Mouse (Mus musculus) MEL (cell line): Measurements from ENCODE around the gene Bnip2. TPM values are rescaled to one million over a fixed set of nuclear protein-coding genes. Genes with fewer than 3 reads are reported as not detected.

Experiments used
- DNase-seq: peaks from one replicate; pipeline ENCODE4 v3.0.0; 2011; ENCODE audit warnings: low read depth, low spot score
- H3K27ac ChIP-seq: 2 replicates; pipeline ENCODE4 v1.5.1; 2012; ENCODE audit warnings: low read depth, mild to moderate bottlenecking, control low read depth, low read length, moderate library complexity; ENCODE audit not compliant: control insufficient read depth
- H3K27me3 ChIP-seq, 2 experiments: fragments of 150-350 bp in 1 of 2; sonication (generic) in 1 of 2; 2 replicates each; pipeline ENCODE4 v1.6.1; 2012; ENCODE audit warnings: low read length in 2 of 2, mild to moderate bottlenecking in 2 of 2, improper control_type of control experiment in 1 of 2, moderate library complexity in 1 of 2; ENCODE audit not compliant: insufficient read depth in 2 of 2, control insufficient read depth in 1 of 2
- H3K36me3 ChIP-seq, 2 experiments: 2 replicates each; pipeline ENCODE4 v1.6.1; 2012 to 2014; ENCODE audit warnings: low read length in 2 of 2, improper control_type of control experiment in 1 of 2, inconsistent platforms in 1 of 2, mild to moderate bottlenecking in 1 of 2; ENCODE audit not compliant: insufficient read depth in 2 of 2, control insufficient read depth in 1 of 2
- H3K4me1 ChIP-seq, 2 experiments: fragments of 150-350 bp in 1 of 2; sonication (generic) in 1 of 2; 2 replicates each; pipeline ENCODE4 v1.6.1; 2012; ENCODE audit warnings: low read length in 2 of 2, improper control_type of control experiment in 1 of 2, mild to moderate bottlenecking in 1 of 2; ENCODE audit not compliant: insufficient read depth in 2 of 2, control insufficient read depth in 1 of 2
- H3K4me3 ChIP-seq, 2 experiments: fragments of 150-350 bp in 1 of 2; sonication (generic) in 1 of 2; 2 replicates each; pipeline ENCODE4 v1.5.1; 2012; ENCODE audit warnings: low read depth in 2 of 2, low read length in 2 of 2, mild to moderate bottlenecking in 2 of 2, moderate library complexity in 2 of 2, control low read depth in 1 of 2, improper control_type of control experiment in 1 of 2; ENCODE audit not compliant: control insufficient read depth in 1 of 2, insufficient read depth in 1 of 2
- H3K79me2 ChIP-seq: 2 replicates; pipeline ENCODE4 v1.6.1; 2012; ENCODE audit warnings: mild to moderate bottlenecking, low read length, moderate library complexity; ENCODE audit not compliant: control insufficient read depth, poor library complexity, insufficient read depth
- H3K9ac ChIP-seq: 2 replicates; pipeline ENCODE4 v1.6.1; 2012; ENCODE audit warnings: low read depth, mild to moderate bottlenecking, control low read depth, low read length, moderate library complexity; ENCODE audit not compliant: control insufficient read depth, poor library complexity, severe bottlenecking
- H3K9me3 ChIP-seq: fragments of 150-350 bp; sonication (generic); replicated peaks from 2 replicates; pipeline ENCODE4 v1.6.1; 2012; ENCODE audit warnings: mild to moderate bottlenecking, low read length, improper control_type of control experiment, moderate library complexity; ENCODE audit not compliant: insufficient read depth
- CHD1 ChIP-seq: IDR thresholded peaks from 2 replicates; pipeline ENCODE4 v1.6.1; 2012; ENCODE audit warnings: low read depth, mild to moderate bottlenecking, inconsistent platforms, low read length, improper control_type of control experiment
- CHD2 ChIP-seq: IDR thresholded peaks from 2 replicates; pipeline ENCODE4 v1.6.1; 2011; ENCODE audit warnings: low read length, improper control_type of control experiment
- E2F4 ChIP-seq: IDR thresholded peaks from 2 replicates; pipeline ENCODE4 v1.6.1; 2011; ENCODE audit warnings: low read depth, low read length, improper control_type of control experiment, borderline replicate concordance
- ELF1 ChIP-seq: IDR thresholded peaks from 2 replicates; pipeline ENCODE4 v1.6.1; 2014; ENCODE audit warnings: low read depth, mild to moderate bottlenecking, inconsistent platforms, low read length, improper control_type of control experiment, moderate library complexity
- GABPA ChIP-seq: IDR thresholded peaks from 2 replicates; pipeline ENCODE4 v1.6.1; 2012; ENCODE audit warnings: low read depth, mild to moderate bottlenecking, inconsistent platforms, low read length, improper control_type of control experiment, moderate library complexity
- GATA1 ChIP-seq: IDR thresholded peaks from 2 replicates; pipeline ENCODE4 v1.6.1; 2011; ENCODE audit warnings: low read depth, low read length, improper control_type of control experiment
- JUND ChIP-seq: IDR thresholded peaks from 2 replicates; pipeline ENCODE4 v1.6.1; 2011; ENCODE audit warnings: low read depth, mild to moderate bottlenecking, improper control_type of control experiment, low read length
- MAX ChIP-seq: IDR thresholded peaks from 2 replicates; pipeline ENCODE4 v1.6.1; 2011; ENCODE audit warnings: low read length, improper control_type of control experiment
- MXI1 ChIP-seq: IDR thresholded peaks from 2 replicates; pipeline ENCODE4 v1.6.1; 2011; ENCODE audit warnings: mild to moderate bottlenecking, low read depth, low read length, improper control_type of control experiment
- MYB ChIP-seq: IDR thresholded peaks from 2 replicates; pipeline ENCODE4 v1.6.1; 2011; ENCODE audit warnings: mild to moderate bottlenecking, low read depth, low read length, improper control_type of control experiment
- MYC ChIP-seq: IDR thresholded peaks from 2 replicates; pipeline ENCODE4 v1.6.1; 2011; ENCODE audit warnings: low read depth, mild to moderate bottlenecking, low read length, improper control_type of control experiment, moderate library complexity
- NELFE ChIP-seq: IDR thresholded peaks from 2 replicates; pipeline ENCODE4 v1.6.1; 2011; ENCODE audit warnings: low read depth, low read length, improper control_type of control experiment
- NRF1 ChIP-seq: IDR thresholded peaks from 2 replicates; pipeline ENCODE4 v1.6.1; 2014; ENCODE audit warnings: low read depth, mild to moderate bottlenecking, inconsistent platforms, low read length, improper control_type of control experiment, moderate library complexity; ENCODE audit not compliant: poor library complexity, insufficient read depth, severe bottlenecking
- POLR2A ChIP-seq, 2 experiments: IDR thresholded peaks; 2 replicates each; pipeline ENCODE4 v1.6.1; 2011 to 2012; ENCODE audit warnings: low read length in 2 of 2, mild to moderate bottlenecking in 2 of 2, control low read depth in 1 of 2, improper control_type of control experiment in 1 of 2, low read depth in 1 of 2, moderate library complexity in 1 of 2; ENCODE audit not compliant: control insufficient read depth in 1 of 2, insufficient read depth in 1 of 2, poor library complexity in 1 of 2
- POLR2AphosphoS5 ChIP-seq: IDR thresholded peaks from 2 replicates; pipeline ENCODE4 v1.6.1; 2012; ENCODE audit warnings: low read depth, borderline replicate concordance, mild to moderate bottlenecking, inconsistent platforms, low read length, moderate library complexity, mixed read lengths
- RAD21 ChIP-seq: IDR thresholded peaks from 2 replicates; pipeline ENCODE4 v1.6.1; 2011; ENCODE audit warnings: mild to moderate bottlenecking, low read depth, low read length, improper control_type of control experiment
- RCOR1 ChIP-seq: IDR thresholded peaks from 2 replicates; pipeline ENCODE4 v1.6.1; 2012; ENCODE audit warnings: low read depth, mild to moderate bottlenecking, inconsistent platforms, low read length, improper control_type of control experiment
- SMC3 ChIP-seq: IDR thresholded peaks from 2 replicates; pipeline ENCODE4 v1.6.1; 2011; ENCODE audit warnings: low read depth, low read length, improper control_type of control experiment
- TAL1 ChIP-seq: IDR thresholded peaks from 2 replicates; pipeline ENCODE4 v1.6.1; 2012; ENCODE audit warnings: mild to moderate bottlenecking, inconsistent platforms, low read length, moderate library complexity, mixed read lengths
- TBP ChIP-seq: IDR thresholded peaks from 2 replicates; pipeline ENCODE4 v1.8.0; 2011; ENCODE audit warnings: low read depth, low read length, improper control_type of control experiment
- ZC3H11A ChIP-seq: IDR thresholded peaks from 2 replicates; pipeline ENCODE4 v1.6.1; 2012; ENCODE audit warnings: low read depth, mild to moderate bottlenecking, inconsistent platforms, low read length, improper control_type of control experiment
- ZKSCAN1 ChIP-seq: IDR thresholded peaks from 2 replicates; pipeline ENCODE4 v1.6.1; 2012; ENCODE audit warnings: low read depth, mild to moderate bottlenecking, inconsistent platforms, low read length, improper control_type of control experiment, moderate library complexity
- ZMIZ1 ChIP-seq: IDR thresholded peaks from 2 replicates; pipeline ENCODE4 v1.6.1; 2012; ENCODE audit warnings: low read depth, mild to moderate bottlenecking, inconsistent platforms, low read length, improper control_type of control experiment, moderate library complexity
- polyA plus RNA-seq, 2 experiments: library from polyadenylated mRNA; stranded (reverse) in 1 of 2; unstranded in 1 of 2; fragments of >175 nt in 1 of 2; fragments of >200 nt in 1 of 2; gene quantifications; 2 replicates each; pipeline versions ENCODE4 v1.2.1 to v1.2.4; 2012; ENCODE audit warnings: low replicate concordance in 2 of 2, low read depth in 1 of 2; ENCODE audit not compliant: insufficient read length in 2 of 2, insufficient read depth in 1 of 2, missing spikeins in 1 of 2
- total RNA-seq: library from RNA; depleted of rRNA; stranded (reverse); fragments of 300-350 nt; gene quantifications from 2 replicates; pipeline ENCODE4 v1.2.3, GENCODE M21; 2012

The Bnip2 gene
- total and polyA plus RNA-seq, 3 experiments, result 49.7 to 57.2 TPM; not detected in 1

- Histone ChIP-seq H3K9ac (no peak overlapping the region), H3K27ac (no peak overlapping the region), H3K36me3 (peaks cover 2 to 16% of the 10 kb centered on the region in 2 experiments), H3K27me3 (no peaks in the 10 kb centered on the region), H3K9me3 (no peaks in the 10 kb centered on the region), H3K4me1 (peaks cover 0 to 3% of the 10 kb centered on the region in 2 experiments; a peak in 1 of 4 replicates)
- TF ChIP-seq ELF1 (no peak), ZKSCAN1 (no peak), NRF1 (no peak), MYB (no peak), ZMIZ1 (no peak), SMC3 (no peak), GABPA (no peak), ZC3H11A (no peak), CHD2 (no peak), GATA1 (no peak), TAL1 (no peak), NELFE (no peak), MYC (no peak), MAX (no peak), E2F4 (no peak), RCOR1 (no peak), POLR2A (IDR thresholded peaks at IDR 0.05; ENCODE audit: control insufficient read depth in 1 of 2, insufficient read depth in 1 of 2, low read depth in 1 of 2, low read length in 2 of 2, poor library complexity in 1 of 2) (no peak), CHD1 (no peak), RAD21 (no peak), TBP (no peak)
- TF ChIP-seq, all 39 proteins: peak for 0
- Histone ChIP-seq H3K4me3 (no peak overlapping the region), H3K79me2 (no peaks in the 10 kb centered on the region)
- DNase-seq, result no peak
These were observed 17.7 kb downstream of the Bnip2 start for GRCm38 (mm10) chr9:70006984-70007383.

GRCm38 (mm10) chr9:70007506-70008248 is 18.4 kb downstream of the Bnip2 start:
- DNase-seq, result no peak
- Histone ChIP-seq H3K27ac (no peak overlapping the region), H3K79me2 (peaks cover 3% of the 10 kb centered on the region), H3K36me3 (peaks cover 2 to 13% of the 10 kb centered on the region in 2 experiments), H3K9ac (no peak overlapping the region), H3K9me3 (no peaks in the 10 kb centered on the region), H3K4me3 (no peak overlapping the region), H3K27me3 (no peaks in the 10 kb centered on the region), H3K4me1 (peaks cover 0 to 3% of the 10 kb centered on the region in 2 experiments; a peak in 1 of 4 replicates)
- TF ChIP-seq SMC3 (no peak), POLR2A (IDR thresholded peaks at IDR 0.05; ENCODE audit: control insufficient read depth in 1 of 2, insufficient read depth in 1 of 2, low read depth in 1 of 2, low read length in 2 of 2, poor library complexity in 1 of 2) (no peak), JUND (no peak), MXI1 (no peak), CHD1 (no peak), POLR2AphosphoS5 (no peak), ZC3H11A (no peak), NRF1 (no peak)
